Mouse (Mus musculus): ENCODE data around the gene Lrrc26.

Gene Lrrc26

GRCm38 (mm10) chr2:25303931-25304656 is 14.4 kb downstream of the Lrrc26 start:
- no peak for DNase-seq

GRCm38 (mm10) chr2:25304657-25305541 is 15.2 kb downstream of the Lrrc26 start:
- no peak for DNase-seq

- no peak for DNase-seq
Observed at GRCm38 (mm10) chr2:25305587-25306359, 16.1 kb downstream of the Lrrc26 start.

GRCm38 (mm10) chr2:25310180-25310579 is 20.5 kb downstream of the Lrrc26 start:
- no peak for DNase-seq

- no peak for DNase-seq
Observed at GRCm38 (mm10) chr2:25310969-25311368, 21.3 kb downstream of the Lrrc26 start.

GRCm38 (mm10) chr2:25311491-25311891 is 21.8 kb downstream of the Lrrc26 start:
- DNase-seq, result no peak

- no peak for DNase-seq
Observed at GRCm38 (mm10) chr2:25318119-25318966, 28.6 kb downstream of the Lrrc26 start.

GRCm38 (mm10) chr2:25318971-25319773 is 29.5 kb downstream of the Lrrc26 start, which contains the start of gene Grin1:
Gene Grin1 (minus strand): TSS chr2:25319187.
- DNase-seq, result peak in 1 of 2 experiments; percentile 48

- no peak for DNase-seq
Observed at GRCm38 (mm10) chr2:25320084-25320483, 30.4 kb downstream of the Lrrc26 start.

GRCm38 (mm10) chr2:25326036-25326435 is 36.3 kb downstream of the Lrrc26 start:
- DNase-seq, result no peak

- no peak for DNase-seq
Observed at GRCm38 (mm10) chr2:25328440-25328839, 38.7 kb downstream of the Lrrc26 start.

- no peak for DNase-seq
Observed at GRCm38 (mm10) chr2:25331470-25331869, 41.8 kb downstream of the Lrrc26 start.

GRCm38 (mm10) chr2:25332286-25333160 is 42.8 kb downstream of the Lrrc26 start, which contains the start of gene Man1b1:
Gene Man1b1 (plus strand): TSS chr2:25332338.
- DNase-seq, result peak; percentile 99

GRCm38 (mm10) chr2:25333569-25333968 is 43.9 kb downstream of the Lrrc26 start:
- no peak for DNase-seq

- no peak for DNase-seq
Observed at GRCm38 (mm10) chr2:25338303-25338702, 48.6 kb downstream of the Lrrc26 start.
